Mouse (Mus musculus): ENCODE data around the gene Pdgfd. TPM values are rescaled to one million over a fixed set of nuclear protein-coding genes. Genes with fewer than 3 reads are reported as not detected.

Pdgfd gene
- polyA plus RNA-seq, 1 experiment from 2014 or later = 1.5 TPM

Other genes with a start within 250 kb of the Pdgfd start
- gene Ddi1, start 101.3 kb downstream of the Pdgfd start, polyA plus RNA-seq (2015; fragmentation: Nextera tagmentation; extraction: Ambion mirVana) = 0.03 TPM in 1 of 2 replicates, not detected in the other